In genomic region chr15:92850854-92851253, GRCm38 (mm10) we compare ENCODE assay signal across 24 mouse cellular contexts.
DNase-seq lines count a peak whose midpoint lies in the region; ATAC-seq and TF ChIP-seq lines count a peak whose summit lies in the region.
"Had no signal": no experiment of that assay in that cellular context is flagged by ENCODE, and none has a peak within 500 bp of the region (broad histone marks: within the 10 kb centered on the region; RNA-seq: fewer than 3 reads in every experiment).

No protein-coding gene starts in this region.

- H3K27me3 ChIP-seq in kidney, adult 2 months (replicated peaks; ENCODE audit: control insufficient read depth, insufficient read depth, low read length), result no peaks in the 10 kb centered on the region
- no peaks in the 10 kb centered on the region for H3K27me3 ChIP-seq in liver, adult 2 months (ENCODE audit: control insufficient read depth, insufficient read depth, low read length)
- no peaks in the 10 kb centered on the region for H3K27me3 ChIP-seq in liver, embryonic 11.5 days (replicated peaks; ENCODE audit: control insufficient read depth, insufficient read depth, low read length)
- no peaks in the 10 kb centered on the region for H3K27me3 ChIP-seq in stomach, embryonic 14.5 days (ENCODE audit: control insufficient read depth, insufficient read depth, low read length)
- H3K27me3 ChIP-seq: CH12.LX; embryonic facial prominence, embryonic 12.5 days; forebrain, embryonic 13.5 days had no signal

- no peaks in the 10 kb centered on the region for H3K9me3 ChIP-seq in liver, embryonic 11.5 days (ENCODE audit: control insufficient read depth, low read length)
- no peaks in the 10 kb centered on the region for H3K9me3 ChIP-seq in stomach, embryonic 14.5 days (ENCODE audit: control insufficient read depth, low read depth, low read length)
- H3K9me3 ChIP-seq: embryonic facial prominence, embryonic 10.5 days; embryonic facial prominence, embryonic 12.5 days; forebrain, embryonic 13.5 days had no signal

- no peaks in the 10 kb centered on the region for H3K36me3 ChIP-seq in kidney, adult 2 months (ENCODE audit: control insufficient read depth, insufficient read depth, low read length)
- H3K36me3 ChIP-seq in liver, adult 2 months (ENCODE audit: control insufficient read depth, insufficient read depth, low read length), result no peaks in the 10 kb centered on the region
- H3K36me3 ChIP-seq in liver, embryonic 11.5 days (ENCODE audit: control insufficient read depth, insufficient read depth, low read length), result no peaks in the 10 kb centered on the region
- H3K36me3 ChIP-seq in stomach, embryonic 14.5 days (ENCODE audit: control insufficient read depth, insufficient read depth, low read length), result no peaks in the 10 kb centered on the region
- H3K36me3 ChIP-seq: embryonic facial prominence, embryonic 10.5 days; embryonic facial prominence, embryonic 12.5 days; G1E had no signal

- no peak overlapping the region for H3K4me3 ChIP-seq in kidney, adult 2 months (ENCODE audit: insufficient read depth, low read depth, low read length)
- no peak overlapping the region for H3K4me3 ChIP-seq in liver, adult 2 months (ENCODE audit: insufficient read depth, low read depth, low read length)
- no peak overlapping the region for H3K4me3 ChIP-seq in liver, embryonic 11.5 days (ENCODE audit: low read depth, low read length)
- no peak overlapping the region for H3K4me3 ChIP-seq in stomach, embryonic 14.5 days (ENCODE audit: low read depth, low read length)
- H3K4me3 ChIP-seq: embryonic facial prominence, embryonic 10.5 days; embryonic facial prominence, embryonic 12.5 days; forebrain, embryonic 13.5 days had no signal

- no peak for ATAC-seq in liver, embryonic 11.5 days (replicated peaks; ENCODE audit: low FRiP score)
- peak; percentile 33; the same call in 1 of the 2 replicates for ATAC-seq in stomach, embryonic 14.5 days (ENCODE audit: insufficient number of reproducible peaks, insufficient read depth, low FRiP score, low read depth)
- ATAC-seq in megakaryocyte-erythroid progenitor cell, adult 5-6 weeks (replicated peaks; ENCODE audit: low FRiP score, low TSS enrichment, poor library complexity, severe bottlenecking), result no peak
- ATAC-seq: activated CD4-positive, CD25-positive, alpha-beta regulatory T cell, adult 4 months; CD4-positive, CD25-positive, alpha-beta regulatory T cell, adult 4 months; forebrain, embryonic 13.5 days; Patski had no signal

- WGBS in kidney, adult 2 months, result 38% methylated on average over 5 of the region's 5 CpGs
- 23% methylated on average over 5 of the region's 5 CpGs for WGBS in liver, adult 2 months
- 61% methylated on average over 5 of the region's 5 CpGs for WGBS in liver, embryonic 11.5 days
- 48% methylated on average over 5 of the region's 5 CpGs for whole genome bisulfite sequencing in stomach, embryonic 14.5 days

- no peak for TF ChIP-seq POLR2A in kidney, adult 2 months (IDR thresholded peaks at IDR 0.05; ENCODE audit: low read depth, low read length)
- no peak for TF ChIP-seq POLR2A in liver, adult 2 months (IDR thresholded peaks at IDR 0.05; ENCODE audit: extremely low read depth, insufficient read depth, low read length)

- peaks cover 3% of the 10 kb centered on the region; the same call in 1 of the 2 replicates for H3K4me1 ChIP-seq in kidney, adult 2 months (ENCODE audit: control insufficient read depth, insufficient read depth, low read length)
- no peaks in the 10 kb centered on the region for H3K4me1 ChIP-seq in liver, adult 2 months (ENCODE audit: control insufficient read depth, insufficient read depth, low read length)
- no peaks in the 10 kb centered on the region for H3K4me1 ChIP-seq in liver, embryonic 11.5 days (replicated peaks; ENCODE audit: control insufficient read depth, insufficient read depth, low read length)
- H3K4me1 ChIP-seq in stomach, embryonic 14.5 days (ENCODE audit: control insufficient read depth, insufficient read depth, low read length), result no peaks in the 10 kb centered on the region
- H3K4me1 ChIP-seq: embryonic facial prominence, embryonic 10.5 days; embryonic facial prominence, embryonic 12.5 days; forebrain, embryonic 13.5 days had no signal

- TF ChIP-seq CTCF in kidney, adult 2 months (conservative IDR thresholded peaks at IDR 0.05; ENCODE audit: insufficient read depth, insufficient read length, low read depth, low read length), result no peak
- no peak for TF ChIP-seq CTCF in liver, adult 2 months (IDR thresholded peaks at IDR 0.05; ENCODE audit: low read depth, low read length)

- peak overlapping the region; percentile 28 for H3K27ac ChIP-seq in kidney, adult 2 months (ENCODE audit: insufficient read depth, low read depth, low read length)
- H3K27ac ChIP-seq in liver, adult 2 months (replicated peaks; ENCODE audit: insufficient read depth, low read depth, low read length), result no peak overlapping the region
- no peak overlapping the region for H3K27ac ChIP-seq in liver, embryonic 11.5 days (ENCODE audit: low read depth, low read length)
- no peak overlapping the region for H3K27ac ChIP-seq in stomach, embryonic 14.5 days (ENCODE audit: low read length)
- H3K27ac ChIP-seq: embryonic facial prominence, embryonic 10.5 days; embryonic facial prominence, embryonic 12.5 days; forebrain, embryonic 13.5 days had no signal

- peak; percentile 10 for DNase-seq in kidney, adult 2 months
- no peak for DNase-seq in kidney, postnatal 14 days
- DNase-seq in liver, adult 2 months (ENCODE audit: extremely low read depth, low read depth, low spot score), result peak; percentile 31
- DNase-seq in liver, embryonic 11.5 days (ENCODE audit: low spot score), result no peak
- peak; percentile 10 for DNase-seq in yolk sac, embryonic 10.5 days (ENCODE audit: low spot score)
- DNase-seq: adrenal gland, adult 8-10 months; adrenal gland, postnatal 14 days; adrenal gland, postnatal 36 days; B cell, adult 2 months; cerebellum, adult 11-12 months; cerebellum, adult 2 months; cerebellum, adult 9-10 months; cerebellum, postnatal 10 days; cerebellum, postnatal 25 days had no signal

- H3K79me2 ChIP-seq in liver, adult 2 months (ENCODE audit: control insufficient read depth, insufficient read depth, low read length), result no peaks in the 10 kb centered on the region

- no peak overlapping the region for H3K4me2 ChIP-seq in liver, embryonic 11.5 days
- no peak overlapping the region for H3K4me2 ChIP-seq in stomach, embryonic 14.5 days (replicated peaks; ENCODE audit: low read depth, low read length)
- H3K4me2 ChIP-seq: embryonic facial prominence, embryonic 12.5 days; forebrain, embryonic 13.5 days had no signal

- H3K9ac ChIP-seq in liver, adult 2 months (ENCODE audit: low read depth, low read length), result no peak overlapping the region
- no peak overlapping the region for H3K9ac ChIP-seq in liver, embryonic 11.5 days (ENCODE audit: low read depth, low read length)
- no peak overlapping the region for H3K9ac ChIP-seq in stomach, embryonic 14.5 days (replicated peaks; ENCODE audit: low read depth, low read length)
- H3K9ac ChIP-seq: embryonic facial prominence, embryonic 12.5 days; forebrain, embryonic 13.5 days had no signal

Comparison
In these comparisons a context has a peak if more than half of its experiments do, and no peak if none do; other contexts are left out.
1. DNase-seq: peak in kidney, adult 2 months (single experiment), liver, adult 2 months (single experiment) and yolk sac, embryonic 10.5 days (single experiment); none in kidney, postnatal 14 days (single experiment) and liver, embryonic 11.5 days (single experiment).